Mouse (Mus musculus) heart, embryonic 16.5 days (tissue): Measurements from ENCODE around the gene Cym. TPM values are rescaled to one million over a fixed set of nuclear protein-coding genes. Genes with fewer than 3 reads are reported as not detected.

Experiments used
- ATAC-seq: fragments of 200-750 bp; cut with Nextera tagmentation; replicated peaks from 2 replicates; pipeline ENCODE4 v1.8.0; 2017; ENCODE audit warnings: moderate number of reproducible peaks; ENCODE audit not compliant: insufficient read depth, low FRiP score; ENCODE audit errors: extremely low read depth
- H3K27ac ChIP-seq: fragments of 300-500 bp; sonication (generic); 2 replicates; pipeline ENCODE4 v1.5.1; 2014; ENCODE audit warnings: mild to moderate bottlenecking, low read length, control low read depth, moderate library complexity
- H3K27me3 ChIP-seq: fragments of 300-500 bp; sonication (generic); 2 replicates; pipeline ENCODE4 v1.6.1; 2014; ENCODE audit warnings: low read length, mixed read lengths; ENCODE audit not compliant: control insufficient read depth, insufficient read depth
- H3K36me3 ChIP-seq: fragments of 300-500 bp; sonication (generic); 2 replicates; pipeline ENCODE4 v1.6.1; 2014; ENCODE audit not compliant: control insufficient read depth, insufficient read depth
- H3K4me1 ChIP-seq: fragments of 300-500 bp; sonication (generic); 2 replicates; pipeline ENCODE4 v1.6.1; 2014; ENCODE audit warnings: low read length, mixed read lengths; ENCODE audit not compliant: control insufficient read depth, insufficient read depth
- H3K4me2 ChIP-seq: fragments of 300-500 bp; sonication (generic); 2 replicates; pipeline ENCODE4 v1.6.1; 2014; ENCODE audit warnings: low read depth, mild to moderate bottlenecking, control low read depth, low read length
- H3K4me3 ChIP-seq: fragments of 300-500 bp; sonication (generic); 2 replicates; pipeline ENCODE4 v1.5.1; 2014; ENCODE audit warnings: mild to moderate bottlenecking, control low read depth, low read length
- H3K9ac ChIP-seq: fragments of 300-500 bp; sonication (generic); 2 replicates; pipeline ENCODE4 v1.6.1; 2014; ENCODE audit warnings: low read length, control low read depth
- H3K9me3 ChIP-seq: fragments of 300-500 bp; sonication (generic); replicated peaks from 2 replicates; pipeline ENCODE4 v1.6.1; 2016; ENCODE audit warnings: low read length; ENCODE audit not compliant: control insufficient read depth
- WGBS: fragments of 180-500 bp; shearing (Covaris S2); extraction: QIAGEN DNeasy Blood & Tissue Kit; methylation state at CpG from one replicate; pipeline ENCODE4 v1.1.7; 2014; 5-methylcytosine and 5-hydroxymethylcytosine counted together
- polyA plus RNA-seq: library from polyadenylated mRNA; unstranded; fragments of >200 nt; fragmentation: Nextera tagmentation; extraction: Ambion mirVana; gene quantifications from 2 replicates; pipeline ENCODE4 v1.2.1, GENCODE M21; 2015

Gene Cym
- polyA plus RNA-seq, 1 experiment from 2014 or later, result 2.2 TPM

DNA sequence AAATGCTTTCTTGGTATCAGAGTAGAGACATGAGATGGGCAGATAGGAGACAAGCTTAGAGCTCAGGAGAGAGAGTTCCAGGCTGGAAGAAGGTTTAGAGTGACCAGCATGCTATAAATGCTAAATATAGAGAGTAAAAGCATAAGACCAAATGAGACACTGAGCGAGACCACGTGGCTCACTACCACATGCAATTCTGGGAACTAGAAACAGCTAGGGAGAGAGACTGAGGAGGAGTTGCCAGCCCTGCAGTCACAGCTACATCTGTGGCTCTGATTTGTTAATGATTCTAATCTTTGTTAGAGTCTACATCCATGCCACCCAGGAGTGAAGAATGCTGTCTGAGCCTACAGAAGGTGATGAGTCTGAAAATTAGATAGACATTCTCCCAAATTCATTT is 52.0 kb downstream of the Cym start:
- Histone ChIP-seq H3K27ac (no peak overlapping the region), H3K4me2 (no peak overlapping the region), H3K4me1 (no peaks in the 10 kb centered on the region), H3K36me3 (no peaks in the 10 kb centered on the region), H3K9me3 (no peaks in the 10 kb centered on the region), H3K27me3 (no peaks in the 10 kb centered on the region), H3K9ac (no peak overlapping the region), H3K4me3 (no peak overlapping the region)
- no peak for ATAC-seq
- 74% methylated on average over 2 of the region's 2 CpGs for WGBS

DNA sequence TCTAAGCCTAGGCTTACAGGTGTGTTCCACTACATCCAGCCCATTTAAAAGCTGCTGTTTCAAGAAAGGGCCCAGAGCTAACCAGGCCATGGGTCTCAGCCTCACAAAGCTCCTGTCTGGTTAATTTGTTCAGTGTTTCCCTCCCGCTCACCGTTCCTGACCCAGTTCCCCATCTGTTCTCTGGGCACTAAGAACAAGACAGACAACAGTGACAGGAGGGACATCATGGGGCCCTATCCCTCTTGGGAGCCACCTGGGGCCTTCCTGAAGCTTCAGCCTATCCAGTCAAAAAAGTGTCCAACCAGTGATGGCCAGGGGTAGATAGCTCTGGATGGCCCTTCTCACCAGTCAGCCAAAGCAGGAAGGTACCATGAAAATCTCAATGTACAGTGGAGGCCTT is 58.8 kb downstream of the Cym start:
- ATAC-seq, result no peak

More for the DNA sequence above, 58.8 kb downstream of the Cym start:
- no peak overlapping the region for H3K4me2 ChIP-seq
- peaks cover 15% of the 10 kb centered on the region for H3K27me3 ChIP-seq
- no peak overlapping the region for H3K9ac ChIP-seq
- H3K4me3 ChIP-seq, result no peak overlapping the region
- peaks cover 3% of the 10 kb centered on the region; the same call in 1 of the 2 replicates for H3K4me1 ChIP-seq
- no peaks in the 10 kb centered on the region for H3K9me3 ChIP-seq
- no peak overlapping the region for H3K27ac ChIP-seq
- H3K36me3 ChIP-seq, result no peaks in the 10 kb centered on the region
- 85% methylated on average over 2 of the region's 2 CpGs for WGBS

Other genes with a start within 250 kb of the Cym start
- 1.7 and 3.0 TPM in 2 replicates for gene Kcna3, start 185.6 kb downstream of the Cym start, polyA plus RNA-seq
- 0.05 and 0.07 TPM in 2 replicates for gene Kcna2, start 120.6 kb downstream of the Cym start, polyA plus RNA-seq
- gene Kcna10, start 38.7 kb downstream of the Cym start, polyA plus RNA-seq, result not detected in 2 replicates
- gene A630076J17Rik, start 8.9 kb upstream of the Cym start, polyA plus RNA-seq, result 0.24 and 0.26 TPM in 2 replicates
- not detected in 2 replicates for gene Prok1, start 18.0 kb upstream of the Cym start, polyA plus RNA-seq
- gene Lamtor5, start 57.1 kb upstream of the Cym start, polyA plus RNA-seq, result 169 and 172 TPM in 2 replicates
- 1.0 and 1.2 TPM in 2 replicates for gene Slc16a4, start 69.5 kb upstream of the Cym start, polyA plus RNA-seq
- 10.5 and 10.8 TPM in 2 replicates for gene Rbm15, start 111.9 kb upstream of the Cym start, polyA plus RNA-seq
- gene Kcnc4, start 237.8 kb upstream of the Cym start, polyA plus RNA-seq, result 0.08 TPM in 1 of 2 replicates, not detected in the other